Mouse (Mus musculus) erythroblast, embryonic 14.5 days (primary cell): ENCODE results near the gene Rnf11. TPM values are rescaled to one million over a fixed set of nuclear protein-coding genes. Genes with fewer than 3 reads are reported as not detected.

Experiments
- H3K27me3 ChIP-seq: 2 replicates; pipeline ENCODE4 v1.6.1; 2012; ENCODE audit warnings: inconsistent platforms; ENCODE audit not compliant: control insufficient read depth
- H3K36me3 ChIP-seq: 2 replicates; pipeline ENCODE4 v1.6.1; 2012; ENCODE audit warnings: mild to moderate bottlenecking, inconsistent platforms; ENCODE audit not compliant: control insufficient read depth
- H3K4me1 ChIP-seq: 2 replicates; pipeline ENCODE4 v1.6.1; 2012; ENCODE audit warnings: inconsistent platforms; ENCODE audit not compliant: control insufficient read depth
- H3K4me3 ChIP-seq: replicated peaks from 2 replicates; pipeline ENCODE3; 2012; ENCODE audit warnings: moderate library complexity, mild to moderate bottlenecking, inconsistent platforms
- H3K9me3 ChIP-seq: 2 replicates; pipeline ENCODE4 v1.6.1; 2012; ENCODE audit warnings: low read length, inconsistent platforms, mixed read lengths; ENCODE audit not compliant: control insufficient read depth
- GATA1 ChIP-seq: IDR thresholded peaks from 2 replicates; pipeline ENCODE4 v1.6.1; 2012; ENCODE audit warnings: low read length, inconsistent platforms, mixed read lengths
- TAL1 ChIP-seq: IDR thresholded peaks from 3 replicates; pipeline ENCODE4 v1.6.1; 2012; ENCODE audit warnings: low read length, inconsistent platforms, mixed read lengths
- polyA plus RNA-seq: library from polyadenylated mRNA; stranded (reverse); fragments of >175 nt; gene quantifications from 2 replicates; pipeline ENCODE4 v1.2.3, GENCODE M21; 2012

Rnf11 gene
- polyA plus RNA-seq, 1 experiment: 23.6 TPM

GRCm38 (mm10) chr4:109456821-109457220 is 27.7 kb downstream of the Rnf11 start:
- TF ChIP-seq GATA1 (no peak), TAL1 (no peak)
- H3K36me3 ChIP-seq: peaks cover 77% of the 10 kb centered on the region

GRCm38 (mm10) chr4:109448531-109448930 is 36.0 kb downstream of the Rnf11 start:
- H3K9me3 ChIP-seq: no peaks in the 10 kb centered on the region
- peaks cover 70% of the 10 kb centered on the region for H3K4me1 ChIP-seq
- H3K36me3 ChIP-seq: peaks cover 100% of the 10 kb centered on the region
- no peak for TF ChIP-seq GATA1
- no peak for TF ChIP-seq TAL1
- no peak overlapping the region for H3K4me3 ChIP-seq
- no peaks in the 10 kb centered on the region for H3K27me3 ChIP-seq

More at GRCm38 (mm10) chr4:109456821-109457220, 27.7 kb downstream of the Rnf11 start:
- H3K27me3 ChIP-seq: no peaks in the 10 kb centered on the region
- H3K4me1 ChIP-seq: peaks cover 25% of the 10 kb centered on the region
- H3K9me3 ChIP-seq: no peaks in the 10 kb centered on the region
- H3K4me3 ChIP-seq: no peak overlapping the region

- no peaks in the 10 kb centered on the region for H3K9me3 ChIP-seq
- H3K27me3 ChIP-seq: no peaks in the 10 kb centered on the region
- TF ChIP-seq GATA1: no peak
- no peak for TF ChIP-seq TAL1
- peaks cover 100% of the 10 kb centered on the region for H3K36me3 ChIP-seq
- peak overlapping the region; percentile 47 for H3K4me3 ChIP-seq
- H3K4me1 ChIP-seq: peaks cover 93% of the 10 kb centered on the region
Observed at GRCm38 (mm10) chr4:109445956-109446355, 38.6 kb downstream of the Rnf11 start.

GRCm38 (mm10) chr4:109445397-109445796 is 39.1 kb downstream of the Rnf11 start:
- no peaks in the 10 kb centered on the region for H3K9me3 ChIP-seq
- H3K4me3 ChIP-seq: peak overlapping the region; percentile 47
- TF ChIP-seq TAL1: peak; percentile 85
- TF ChIP-seq GATA1: peak; percentile 89
- no peaks in the 10 kb centered on the region for H3K27me3 ChIP-seq
- peaks cover 95% of the 10 kb centered on the region for H3K4me1 ChIP-seq
- peaks cover 100% of the 10 kb centered on the region for H3K36me3 ChIP-seq

- Histone ChIP-seq H3K9me3 (no peaks in the 10 kb centered on the region), H3K4me3 (peak overlapping the region; percentile 47), H3K36me3 (peaks cover 100% of the 10 kb centered on the region), H3K4me1 (peaks cover 97% of the 10 kb centered on the region), H3K27me3 (no peaks in the 10 kb centered on the region)
- TF ChIP-seq GATA1 (no peak), TAL1 (no peak)
Observed at GRCm38 (mm10) chr4:109444951-109445350, 39.6 kb downstream of the Rnf11 start.

GRCm38 (mm10) chr4:109444471-109444870 is 40.1 kb downstream of the Rnf11 start:
- Histone ChIP-seq H3K4me1 (peaks cover 97% of the 10 kb centered on the region), H3K9me3 (no peaks in the 10 kb centered on the region), H3K27me3 (no peaks in the 10 kb centered on the region), H3K4me3 (no peak overlapping the region), H3K36me3 (peaks cover 100% of the 10 kb centered on the region)
- no peak for TF ChIP-seq TAL1
- TF ChIP-seq GATA1: no peak

- Histone ChIP-seq H3K4me1 (peaks cover 100% of the 10 kb centered on the region), H3K36me3 (peaks cover 100% of the 10 kb centered on the region), H3K4me3 (peak overlapping the region; percentile 31), H3K9me3 (no peaks in the 10 kb centered on the region), H3K27me3 (no peaks in the 10 kb centered on the region)
- TF ChIP-seq TAL1: no peak
- TF ChIP-seq GATA1: no peak
Observed at GRCm38 (mm10) chr4:109442649-109443048, 41.9 kb downstream of the Rnf11 start.

GRCm38 (mm10) chr4:109442126-109442525 is 42.4 kb downstream of the Rnf11 start:
- peaks cover 99% of the 10 kb centered on the region for H3K36me3 ChIP-seq
- H3K9me3 ChIP-seq: no peaks in the 10 kb centered on the region
- no peaks in the 10 kb centered on the region for H3K27me3 ChIP-seq
- H3K4me3 ChIP-seq: peak overlapping the region; percentile 31
- TF ChIP-seq GATA1 (no peak), TAL1 (no peak)
- peaks cover 97% of the 10 kb centered on the region for H3K4me1 ChIP-seq

GRCm38 (mm10) chr4:109441000-109441399 is 43.5 kb downstream of the Rnf11 start:
- H3K36me3 ChIP-seq: peaks cover 99% of the 10 kb centered on the region
- H3K4me1 ChIP-seq: peaks cover 86% of the 10 kb centered on the region
- H3K9me3 ChIP-seq: no peaks in the 10 kb centered on the region
- peak overlapping the region; percentile 56 for H3K4me3 ChIP-seq
- TF ChIP-seq GATA1: no peak
- no peak for TF ChIP-seq TAL1
- no peaks in the 10 kb centered on the region for H3K27me3 ChIP-seq

- Histone ChIP-seq H3K36me3 (peaks cover 99% of the 10 kb centered on the region), H3K4me3 (peak overlapping the region; percentile 56), H3K4me1 (peaks cover 81% of the 10 kb centered on the region), H3K27me3 (no peaks in the 10 kb centered on the region), H3K9me3 (no peaks in the 10 kb centered on the region)
- TF ChIP-seq GATA1: no peak
- TF ChIP-seq TAL1: no peak
Observed at GRCm38 (mm10) chr4:109440381-109440780, 44.1 kb downstream of the Rnf11 start.
